Mouse (Mus musculus) ES-E14 (cell line): ENCODE measurements around the gene Nav2.

Source experiments
- CHD2 ChIP-seq: IDR thresholded peaks from 2 replicates; pipeline ENCODE4 v1.6.1; 2014; ENCODE audit warnings: mild to moderate bottlenecking, low read depth, low read length, inconsistent platforms
- HCFC1 ChIP-seq: IDR thresholded peaks from 2 replicates; pipeline ENCODE4 v1.6.1; 2012; ENCODE audit warnings: low read length, inconsistent platforms, borderline replicate concordance; ENCODE audit not compliant: insufficient read depth
- MAFK ChIP-seq: IDR thresholded peaks from 2 replicates; pipeline ENCODE4 v1.6.1; 2014; ENCODE audit warnings: mild to moderate bottlenecking, low read depth, low read length, inconsistent platforms; ENCODE audit not compliant: insufficient read depth
- ZC3H11A ChIP-seq: IDR thresholded peaks from 2 replicates; pipeline ENCODE4 v1.6.1; 2012; ENCODE audit warnings: low read depth, mild to moderate bottlenecking, inconsistent platforms, low read length, borderline replicate concordance
- ZNF384 ChIP-seq: IDR thresholded peaks from 2 replicates; pipeline ENCODE4 v1.6.1; 2012; ENCODE audit warnings: low read depth, low read length, inconsistent platforms

DNA sequence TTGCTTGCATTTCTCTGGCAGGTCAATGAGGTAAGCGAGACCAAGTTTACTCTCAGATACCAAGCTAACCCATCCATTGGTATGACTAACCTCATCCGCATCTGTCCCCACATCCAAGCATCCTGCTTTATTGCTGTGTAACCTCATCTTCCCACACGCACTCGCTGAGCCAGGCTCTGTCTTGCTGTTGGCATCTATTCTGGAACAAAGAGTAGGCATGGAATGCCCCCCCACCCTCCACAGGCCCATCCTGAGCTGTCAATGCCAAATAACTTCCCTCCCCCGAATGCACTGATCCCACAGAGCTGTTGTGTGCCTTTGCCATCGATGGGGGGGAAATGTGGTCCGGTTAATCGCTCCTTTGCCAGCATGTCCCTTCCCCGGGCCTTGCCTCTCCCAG is 666.7 kb downstream of the Nav2 start:
- no peak for TF ChIP-seq HCFC1
- no peak for TF ChIP-seq MAFK
- TF ChIP-seq ZC3H11A, result no peak
- no peak for TF ChIP-seq ZNF384
- no peak for TF ChIP-seq CHD2
